Mouse (Mus musculus) brain, embryonic 14.5 days (tissue): ENCODE measurements around the gene Atrnl1.

ENCODE experiments used
- CTCF ChIP-seq: fragments of 200-500 bp; IDR thresholded peaks from 2 replicates; pipeline ENCODE4 v1.5.1; 2012; ENCODE audit warnings: inconsistent platforms, mild to moderate bottlenecking, moderate library complexity, borderline replicate concordance; ENCODE audit not compliant: insufficient read depth, insufficient read length; ENCODE audit errors: extremely low read depth
- POLR2A ChIP-seq: fragments of 200-500 bp; IDR thresholded peaks from 2 replicates; pipeline ENCODE4 v1.6.1; 2012; ENCODE audit warnings: mild to moderate bottlenecking, inconsistent platforms, borderline replicate concordance; ENCODE audit not compliant: poor library complexity, insufficient read depth, insufficient read length, severe bottlenecking; ENCODE audit errors: extremely low read depth

- no peak for TF ChIP-seq POLR2A
- no peak for TF ChIP-seq CTCF
Measured at GRCm38 (mm10) chr19:58082751-58083150, 471.9 kb downstream of the Atrnl1 start.
